In genomic region chr17:67548966-67549700, GRCm38 (mm10) we compare ENCODE assay signal across 13 mouse cellular contexts.
DNase-seq lines count a peak whose midpoint lies in the region; ATAC-seq and TF ChIP-seq lines count a peak whose summit lies in the region.
"Had no signal": no experiment of that assay in that cellular context is flagged by ENCODE, and none has a peak within 500 bp of the region (broad histone marks: within the 10 kb centered on the region; RNA-seq: fewer than 3 reads in every experiment).

No protein-coding gene starts in this region.

- H3K4me3 ChIP-seq in hindbrain, embryonic 10.5 days: no peak overlapping the region
- H3K4me3 ChIP-seq: embryonic facial prominence, embryonic 13.5 days had no signal

- no peak for ATAC-seq in megakaryocyte progenitor cell, adult 5-6 weeks (replicated peaks; ENCODE audit: poor library complexity)
- ATAC-seq: activated CD4-positive, CD25-positive, alpha-beta regulatory T cell, adult 4 months; forebrain, embryonic 16.5 days had no signal

- H3K9me3 ChIP-seq in hindbrain, embryonic 10.5 days: peaks cover 17% of the 10 kb centered on the region
- H3K9me3 ChIP-seq: embryonic facial prominence, embryonic 13.5 days had no signal

- 46% methylated on average over 11 of the region's 11 CpGs for WGBS in hindbrain, embryonic 10.5 days

- TF ChIP-seq POLR2A in brain, embryonic 14.5 days (IDR thresholded peaks at IDR 0.05; ENCODE audit: borderline replicate concordance, extremely low read depth, insufficient read depth, insufficient read length, poor library complexity, severe bottlenecking): no peak

- peak overlapping the region; percentile 79 for H3K27ac ChIP-seq in hindbrain, embryonic 10.5 days
- H3K27ac ChIP-seq: embryonic facial prominence, embryonic 13.5 days; stomach, postnatal 0 days had no signal

- no peak for TF ChIP-seq CTCF in brain, embryonic 14.5 days (IDR thresholded peaks at IDR 0.05; ENCODE audit: borderline replicate concordance, extremely low read depth, insufficient read depth, insufficient read length)

- intact Hi-C loops in heart, postnatal 10 days (cut with DNase I): no loop called here

- H3K4me1 ChIP-seq in hindbrain, embryonic 10.5 days (replicated peaks): peaks cover 11% of the 10 kb centered on the region

- H3K27me3 ChIP-seq in hindbrain, embryonic 10.5 days (ENCODE audit: insufficient read depth, poor library complexity, severe bottlenecking): no peaks in the 10 kb centered on the region
- H3K27me3 ChIP-seq: embryonic facial prominence, embryonic 13.5 days had no signal

- H3K36me3 ChIP-seq in hindbrain, embryonic 10.5 days: no peaks in the 10 kb centered on the region
- H3K36me3 ChIP-seq: embryonic facial prominence, embryonic 13.5 days had no signal

- peak; percentile 13 to 30 for DNase-seq in cerebellum, postnatal 25 days
- no peak for DNase-seq in cerebellum, adult 9-10 months
- DNase-seq in brain, embryonic 14.5 days (ENCODE audit: low read depth): peak; percentile 47
- DNase-seq in hindbrain, embryonic 10.5 days (ENCODE audit: low spot score): peak; percentile 46
- peak; percentile 19 to 67 for DNase-seq in kidney, postnatal 25 days
- no peak for DNase-seq in heart, postnatal 10 days
- no peak for DNase-seq in layer of hippocampus, postnatal 10 days (ENCODE audit: low spot score in 2 of 2)
- DNase-seq: B cell, adult 2 months had no signal

Comparison
In these comparisons a context has a peak if more than half of its experiments do, and no peak if none do; other contexts are left out.
1. DNase-seq: peak in cerebellum, postnatal 25 days (2 of 2), brain, embryonic 14.5 days (single experiment), hindbrain, embryonic 10.5 days (single experiment) and kidney, postnatal 25 days (2 of 2); none in cerebellum, adult 9-10 months (single experiment), heart, postnatal 10 days (0 of 2) and layer of hippocampus, postnatal 10 days (0 of 2).